In genomic region chr1:38129501-38130267, GRCm38 (mm10) we compare ENCODE assay signal across 8 mouse cellular contexts. TPM values are rescaled to one million over a fixed set of nuclear protein-coding genes. Genes with fewer than 3 reads are reported as not detected.
DNase-seq lines count a peak whose midpoint lies in the region; ATAC-seq lines count a peak whose summit lies in the region.

Rev1 (minus strand) TSS chr1:38129801.

- H3K27me3 ChIP-seq in embryonic facial prominence, embryonic 11.5 days (ENCODE audit: control insufficient read depth, insufficient read depth, low read length): no peaks in the 10 kb centered on the region
- no peaks in the 10 kb centered on the region for H3K27me3 ChIP-seq in limb, embryonic 10.5 days (ENCODE audit: low read depth, poor library complexity, severe bottlenecking)
- no peaks in the 10 kb centered on the region for H3K27me3 ChIP-seq in midbrain, embryonic 12.5 days

- under 1% methylated on average over 66 of the region's 122 CpGs for WGBS in embryonic facial prominence, embryonic 11.5 days
- under 1% methylated on average over 99 of the region's 122 CpGs for WGBS in limb, embryonic 10.5 days
- WGBS in midbrain, embryonic 12.5 days: under 1% methylated on average over 57 of the region's 122 CpGs

- H3K9ac ChIP-seq in embryonic facial prominence, embryonic 11.5 days (replicated peaks; ENCODE audit: low read length): peak within 1 kb of the TSS; percentile 93
- peak within 1 kb of the TSS; percentile 90 for H3K9ac ChIP-seq in midbrain, embryonic 12.5 days (replicated peaks)

- H3K4me3 ChIP-seq in embryonic facial prominence, embryonic 11.5 days (ENCODE audit: low read depth, low read length): peak within 1 kb of the TSS; percentile 87
- peak within 1 kb of the TSS; percentile 94 for H3K4me3 ChIP-seq in limb, embryonic 10.5 days
- peak within 1 kb of the TSS; percentile 89 for H3K4me3 ChIP-seq in midbrain, embryonic 12.5 days

- no peaks in the 10 kb centered on the region for H3K36me3 ChIP-seq in embryonic facial prominence, embryonic 11.5 days (replicated peaks; ENCODE audit: control insufficient read depth, insufficient read depth, low read depth, low read length)
- no peaks in the 10 kb centered on the region for H3K36me3 ChIP-seq in limb, embryonic 10.5 days
- H3K36me3 ChIP-seq in midbrain, embryonic 12.5 days: no peaks in the 10 kb centered on the region

- H3K9me3 ChIP-seq in embryonic facial prominence, embryonic 11.5 days (replicated peaks; ENCODE audit: control insufficient read depth, low read length): no peaks in the 10 kb centered on the region
- H3K9me3 ChIP-seq in limb, embryonic 10.5 days (replicated peaks): no peaks in the 10 kb centered on the region
- H3K9me3 ChIP-seq in midbrain, embryonic 12.5 days: no peaks in the 10 kb centered on the region

- peak within 1 kb of the TSS; percentile 92 for H3K27ac ChIP-seq in embryonic facial prominence, embryonic 11.5 days (replicated peaks; ENCODE audit: low read depth, low read length)
- H3K27ac ChIP-seq in limb, embryonic 10.5 days: peak within 1 kb of the TSS; percentile 99
- peak within 1 kb of the TSS; percentile 97 for H3K27ac ChIP-seq in midbrain, embryonic 12.5 days (replicated peaks)

- no peaks in the 10 kb centered on the region; the same call in 1 of the 2 replicates for H3K4me1 ChIP-seq in embryonic facial prominence, embryonic 11.5 days (ENCODE audit: control insufficient read depth, insufficient read depth, low read length)
- H3K4me1 ChIP-seq in limb, embryonic 10.5 days: peaks cover 25% of the 10 kb centered on the region
- H3K4me1 ChIP-seq in midbrain, embryonic 12.5 days: peaks cover 18% of the 10 kb centered on the region

- peak; percentile 91 for DNase-seq in 3134 (ENCODE audit: extremely low read depth, insufficient read length, low spot score)
- peak; percentile 95 for DNase-seq in adrenal gland, postnatal 25 days
- peak; percentile 91 for DNase-seq in embryonic facial prominence, embryonic 11.5 days (ENCODE audit: low spot score)
- peak; percentile 100 for DNase-seq in heart, adult 11 months
- peak; percentile 96 for DNase-seq in kidney, adult 11 months
- peak; percentile 94 for DNase-seq in limb, embryonic 10.5 days (ENCODE audit: low spot score)
- peak; percentile 93 for DNase-seq in skeletal muscle tissue, adult 2 months (ENCODE audit: low read depth, low spot score)

- H3K4me2 ChIP-seq in embryonic facial prominence, embryonic 11.5 days (ENCODE audit: low read depth, low read length): peak within 1 kb of the TSS; percentile 80
- peak within 1 kb of the TSS; percentile 81 for H3K4me2 ChIP-seq in midbrain, embryonic 12.5 days (replicated peaks)

- ATAC-seq in embryonic facial prominence, embryonic 11.5 days (replicated peaks; ENCODE audit: insufficient number of reproducible peaks, low FRiP score, low TSS enrichment, low read depth): peak; percentile 93
- peak; percentile 94 for ATAC-seq in midbrain, embryonic 12.5 days (ENCODE audit: low FRiP score, low read depth)

RNA-seq across cellular contexts. Expression of gene Rev1, which starts in this region (rescaled TPM):
- total RNA-seq in adrenal gland, postnatal 25 days (2021): 29.9 and 30.1 TPM in 2 replicates
- 26.3 and 32.8 TPM in 2 replicates for polyA plus RNA-seq in embryonic facial prominence, embryonic 11.5 days (2014; fragmentation: Nextera tagmentation; extraction: Ambion mirVana)
- polyA plus RNA-seq in limb, embryonic 10.5 days (2016; fragmentation: Nextera tagmentation; extraction: Ambion mirVana): 34.9 and 39.0 TPM in 2 replicates
- polyA plus RNA-seq in midbrain, embryonic 12.5 days (2016; fragmentation: Nextera tagmentation; extraction: Ambion mirVana): 44.8 and 47.7 TPM in 2 replicates

Comparison
In these comparisons a context has a peak if more than half of its experiments do, and no peak if none do; other contexts are left out.
1. Peak in every context shown above with its lines: DNase-seq, ATAC-seq, H3K4me3 ChIP-seq and H3K27ac ChIP-seq.